Mouse (Mus musculus): ENCODE results near the gene Sprr1a.

DNA sequence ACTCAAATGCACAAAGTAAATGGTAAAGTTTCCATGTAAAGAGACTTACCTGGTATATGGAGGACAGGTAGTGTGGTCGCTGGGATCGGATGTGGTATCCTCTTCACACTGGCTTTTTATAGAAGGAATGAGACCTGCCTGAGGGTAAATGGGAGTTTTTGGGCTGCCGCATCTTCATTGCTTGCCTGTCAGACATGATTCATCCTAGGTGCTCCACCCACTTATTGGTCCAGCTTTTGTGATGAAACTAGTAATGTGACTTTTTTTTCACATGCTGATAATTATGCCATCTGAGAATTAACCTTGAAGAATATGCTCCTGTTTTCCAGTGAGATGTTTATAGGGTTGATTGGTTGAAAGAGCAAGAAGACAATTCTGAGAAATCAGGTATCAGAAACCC lies 47.0 kb downstream of the Sprr1a start, which contains the start of gene Sprr1b:
- TF ChIP-seq CTCF (IDR thresholded peaks at IDR 0.05; ENCODE audit: control insufficient read depth, insufficient read depth, insufficient replicate concordance, low read depth, low read length) (no peak), POLR2A (IDR thresholded peaks at IDR 0.05; ENCODE audit: control insufficient read depth, low read depth, low read length) (no peak)
